Mouse (Mus musculus) olfactory bulb, adult 2 months (tissue): ENCODE results near the gene Kirrel3.

Source experiments
- CTCF ChIP-seq: fragments of 200-500 bp; IDR thresholded peaks from 2 replicates; pipeline ENCODE4 v1.5.1; 2012; ENCODE audit warnings: low read depth, mild to moderate bottlenecking, low read length, moderate library complexity; ENCODE audit not compliant: insufficient read depth
- POLR2A ChIP-seq: fragments of 200-500 bp; IDR thresholded peaks from 2 replicates; pipeline ENCODE4 v1.6.1; 2012; ENCODE audit warnings: mild to moderate bottlenecking, low read depth, low read length, moderate library complexity; ENCODE audit not compliant: insufficient read depth

GRCm38 (mm10) chr9:34558291-34558899 lies 72.7 kb downstream of the Kirrel3 start:
- TF ChIP-seq CTCF (no peak), POLR2A (no peak)
